28 mouse cellular contexts compared by ENCODE assay signal in the genomic region with DNA sequence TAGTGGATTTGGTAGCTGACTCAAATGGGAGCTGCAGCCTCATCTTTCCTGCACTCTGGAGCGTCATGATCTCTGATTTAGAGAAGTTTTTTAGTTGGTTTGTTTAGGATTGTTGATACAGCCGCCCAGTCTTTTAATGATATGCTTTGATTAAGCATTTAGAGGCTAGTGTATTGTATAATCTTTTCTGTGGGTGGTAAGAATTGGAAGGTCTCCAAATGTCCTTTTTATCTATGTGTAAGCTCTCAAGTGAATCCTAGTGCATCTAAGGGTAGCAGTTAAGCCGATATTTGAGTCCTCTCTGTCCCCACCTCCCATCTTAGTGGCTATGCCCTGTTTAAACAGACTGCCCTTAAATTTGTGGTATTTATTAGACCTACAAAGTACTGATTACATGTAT. TPM values are rescaled to one million over a fixed set of nuclear protein-coding genes. Genes with fewer than 3 reads are reported as not detected.
DNase-seq lines count a peak whose midpoint lies in the region; ATAC-seq and TF ChIP-seq lines count a peak whose summit lies in the region.
"Had no signal": no experiment of that assay in that cellular context is flagged by ENCODE, and none has a peak within 500 bp of the region (broad histone marks: within the 10 kb centered on the region; RNA-seq: fewer than 3 reads in every experiment).

No protein-coding gene starts in this region.

- TF ChIP-seq CTCF in kidney, postnatal 0 days (IDR thresholded peaks at IDR 0.05; ENCODE audit: low read depth), result no peak
- TF ChIP-seq CTCF in lung, embryonic 14.5 days (IDR thresholded peaks at IDR 0.05; ENCODE audit: low read depth), result no peak
- TF ChIP-seq CTCF in lung, adult 2 months (IDR thresholded peaks at IDR 0.05; ENCODE audit: insufficient read depth, low read length), result no peak

- DNase-seq in heart, adult 18-20 months, result no peak
- no peak for DNase-seq in kidney, postnatal 0 days (ENCODE audit: low spot score)
- no peak for DNase-seq in kidney, postnatal 25 days
- peak; percentile 17 for DNase-seq in lung, embryonic 14.5 days
- no peak for DNase-seq in lung, adult 2 months
- DNase-seq in brain, adult 2 months (ENCODE audit: low read depth, low spot score), result peak; percentile 40
- no peak for DNase-seq in urinary bladder, adult 18-20 months (ENCODE audit: low spot score in 2 of 2)
- DNase-seq: adrenal gland, adult 8-10 months; adrenal gland, postnatal 14 days; adrenal gland, postnatal 36 days; cerebellum, adult 11 months; cerebellum, adult 18-20 months; cerebellum, adult 8-10 months; cerebellum, adult 9-11 months; cerebellum, postnatal 14 days; cerebellum, postnatal 36 days; embryo, embryonic 11 days had no signal

- no peaks in the 10 kb centered on the region for H3K27me3 ChIP-seq in heart, embryonic 13.5 days (replicated peaks)
- H3K27me3 ChIP-seq in kidney, postnatal 0 days (ENCODE audit: insufficient read depth, low read length), result no peaks in the 10 kb centered on the region
- H3K27me3 ChIP-seq in lung, embryonic 14.5 days (ENCODE audit: insufficient read depth, low read length), result no peaks in the 10 kb centered on the region
- H3K27me3 ChIP-seq: embryonic facial prominence, embryonic 13.5 days; embryonic facial prominence, embryonic 15.5 days; forebrain, embryonic 12.5 days; Patski had no signal

- H3K4me2 ChIP-seq in heart, embryonic 13.5 days, result no peak overlapping the region
- no peak overlapping the region for H3K4me2 ChIP-seq in kidney, postnatal 0 days (ENCODE audit: low read length)
- no peak overlapping the region for H3K4me2 ChIP-seq in lung, embryonic 14.5 days
- H3K4me2 ChIP-seq: embryonic facial prominence, embryonic 13.5 days; embryonic facial prominence, embryonic 15.5 days; forebrain, embryonic 12.5 days had no signal

- H3K36me3 ChIP-seq in heart, embryonic 13.5 days, result peaks cover 9% of the 10 kb centered on the region
- H3K36me3 ChIP-seq in kidney, postnatal 0 days (ENCODE audit: insufficient read depth, low read length), result 0 out of 2 replicates have a peak, but pooled peaks cover 7% of the 10 kb centered on the region
- H3K36me3 ChIP-seq in lung, embryonic 14.5 days (ENCODE audit: insufficient read depth), result peaks cover 9% of the 10 kb centered on the region

- H3K27ac ChIP-seq in heart, embryonic 13.5 days (replicated peaks), result 0 out of 2 replicates have a peak overlapping the region, but pooled peaks have one; percentile 2
- H3K27ac ChIP-seq in kidney, postnatal 0 days, result peak overlapping the region; percentile 15; the same call in 1 of the 2 replicates
- no peak overlapping the region for H3K27ac ChIP-seq in lung, embryonic 14.5 days (ENCODE audit: low read depth)
- H3K27ac ChIP-seq: embryonic facial prominence, embryonic 13.5 days; embryonic facial prominence, embryonic 15.5 days; forebrain, embryonic 10.5 days; forebrain, embryonic 12.5 days had no signal

- ATAC-seq in heart, embryonic 13.5 days (ENCODE audit: extremely low read depth, insufficient number of reproducible peaks, low FRiP score, low TSS enrichment), result no peak
- ATAC-seq in kidney, postnatal 0 days (replicated peaks; ENCODE audit: low FRiP score, low read depth), result no peak
- ATAC-seq in lung, embryonic 14.5 days (ENCODE audit: insufficient read depth), result no peak
- ATAC-seq: activated CD4-positive, CD25-positive, alpha-beta regulatory T cell, adult 4 months; forebrain, embryonic 14.5 days; forebrain, embryonic 16.5 days had no signal

- 62% methylated on average over 3 of the region's 3 CpGs for WGBS in heart, embryonic 13.5 days
- 55% methylated on average over 3 of the region's 3 CpGs for WGBS in kidney, postnatal 0 days
- WGBS in lung, embryonic 14.5 days, result 52% methylated on average over 3 of the region's 3 CpGs
- WGBS in lung, adult 2 months, result 66% methylated on average over 3 of the region's 3 CpGs

- no peak overlapping the region for H3K9ac ChIP-seq in heart, embryonic 13.5 days
- H3K9ac ChIP-seq in kidney, postnatal 0 days (ENCODE audit: low read depth, low read length), result no peak overlapping the region
- no peak overlapping the region for H3K9ac ChIP-seq in lung, embryonic 14.5 days
- H3K9ac ChIP-seq: embryonic facial prominence, embryonic 13.5 days; embryonic facial prominence, embryonic 15.5 days; forebrain, embryonic 12.5 days had no signal

- H3K9me3 ChIP-seq in heart, embryonic 13.5 days, result no peaks in the 10 kb centered on the region
- no peaks in the 10 kb centered on the region for H3K9me3 ChIP-seq in kidney, postnatal 0 days (replicated peaks; ENCODE audit: low read length)
- no peaks in the 10 kb centered on the region for H3K9me3 ChIP-seq in lung, embryonic 14.5 days (ENCODE audit: low read depth, low read length)
- H3K9me3 ChIP-seq: embryonic facial prominence, embryonic 13.5 days; embryonic facial prominence, embryonic 15.5 days; forebrain, embryonic 10.5 days; forebrain, embryonic 12.5 days had no signal

- TF ChIP-seq POLR2A in lung, adult 2 months (IDR thresholded peaks at IDR 0.05; ENCODE audit: borderline replicate concordance, extremely low read depth, low read depth, low read length), result no peak

- peaks cover 29% of the 10 kb centered on the region for H3K4me1 ChIP-seq in heart, embryonic 13.5 days
- 0 out of 2 replicates have a peak, but pooled peaks cover 3% of the 10 kb centered on the region for H3K4me1 ChIP-seq in kidney, postnatal 0 days (replicated peaks; ENCODE audit: insufficient read depth, low read length)
- no peaks in the 10 kb centered on the region for H3K4me1 ChIP-seq in lung, embryonic 14.5 days (ENCODE audit: insufficient read depth)
- H3K4me1 ChIP-seq in lung, adult 2 months (ENCODE audit: control insufficient read depth, insufficient read depth, low read length), result 0 out of 2 replicates have a peak, but pooled peaks cover 3% of the 10 kb centered on the region
- H3K4me1 ChIP-seq: embryonic facial prominence, embryonic 15.5 days; forebrain, embryonic 10.5 days; forebrain, embryonic 12.5 days had no signal

- H3K4me3 ChIP-seq in heart, embryonic 13.5 days, result no peak overlapping the region
- H3K4me3 ChIP-seq in kidney, postnatal 0 days (replicated peaks; ENCODE audit: low read depth, low read length), result no peak overlapping the region
- H3K4me3 ChIP-seq in lung, embryonic 14.5 days (ENCODE audit: low read depth, low read length), result no peak overlapping the region
- no peak overlapping the region for H3K4me3 ChIP-seq in lung, adult 2 months (replicated peaks; ENCODE audit: extremely low read depth, low read depth, low read length)
- H3K4me3 ChIP-seq: embryonic facial prominence, embryonic 13.5 days; embryonic facial prominence, embryonic 15.5 days; erythroblast, embryonic 14.5 days; forebrain, embryonic 10.5 days; forebrain, embryonic 12.5 days had no signal

RNA-seq across cellular contexts. Expression of gene Esam, which starts 13.4 kb away (rescaled TPM):
- 69.9 and 76.5 TPM in 2 replicates for polyA plus RNA-seq in heart, embryonic 13.5 days (2015; fragmentation: Nextera tagmentation; extraction: Ambion mirVana)
- total RNA-seq in heart, adult 18-20 months (2021), result 10 to 100 TPM; 67.1 to 69.5 TPM
- polyA plus RNA-seq in kidney, postnatal 0 days (2015; fragmentation: Nextera tagmentation; extraction: Ambion mirVana), result 68.5 and 70.7 TPM in 2 replicates
- 149 and 152 TPM in 2 replicates for polyA plus RNA-seq in lung, embryonic 14.5 days (2014; fragmentation: Nextera tagmentation; extraction: Ambion mirVana)
- 229 and 240 TPM in 2 replicates for polyA plus RNA-seq in lung, adult 2 months (2012; rRNA removed)
- polyA plus RNA-seq: erythroblast, embryonic 14.5 days had no signal

RNA-seq across cellular contexts. Expression of gene Vsig2, which starts 24.6 kb away (rescaled TPM):
- 1.4 and 1.6 TPM in 2 replicates for polyA plus RNA-seq in heart, embryonic 13.5 days (2015; fragmentation: Nextera tagmentation; extraction: Ambion mirVana)
- 1 to 10 TPM; 3.9 to 4.9 TPM for total RNA-seq in heart, adult 18-20 months (2021)
- 4.2 and 5.5 TPM in 2 replicates for polyA plus RNA-seq in kidney, postnatal 0 days (2015; fragmentation: Nextera tagmentation; extraction: Ambion mirVana)
- 17.0 and 18.8 TPM in 2 replicates for polyA plus RNA-seq in lung, embryonic 14.5 days (2014; fragmentation: Nextera tagmentation; extraction: Ambion mirVana)
- polyA plus RNA-seq in lung, adult 2 months (2012; rRNA removed), result 60.7 and 63.3 TPM in 2 replicates
- polyA plus RNA-seq: activated CD4-positive, CD25-positive, alpha-beta regulatory T cell, adult 4 months; embryonic facial prominence, embryonic 11.5 days; erythroblast, embryonic 14.5 days; forebrain, embryonic 14.5 days had no signal

RNA-seq across cellular contexts. Expression of gene Msantd2, which starts 25.3 kb away (rescaled TPM):
- 14.3 and 14.7 TPM in 2 replicates for polyA plus RNA-seq in heart, embryonic 13.5 days (2015; fragmentation: Nextera tagmentation; extraction: Ambion mirVana)
- total RNA-seq in heart, adult 18-20 months (2021), result 1 to 10 TPM; 5.9 to 7.9 TPM
- polyA plus RNA-seq in kidney, postnatal 0 days (2015; fragmentation: Nextera tagmentation; extraction: Ambion mirVana), result 15.1 and 16.9 TPM in 2 replicates
- 32.4 and 35.7 TPM in 2 replicates for polyA plus RNA-seq in lung, embryonic 14.5 days (2014; fragmentation: Nextera tagmentation; extraction: Ambion mirVana)
- 22.9 and 28.5 TPM in 2 replicates for polyA plus RNA-seq in lung, adult 2 months (2012; rRNA removed)

RNA-seq across cellular contexts. Expression of gene Nrgn, which starts 38.2 kb away (rescaled TPM):
- polyA plus RNA-seq in heart, embryonic 13.5 days (2015; fragmentation: Nextera tagmentation; extraction: Ambion mirVana), result 5.5 and 5.8 TPM in 2 replicates
- total RNA-seq in heart, adult 18-20 months (2021), result 1 to 10 TPM; 5.7 to 6.2 TPM
- polyA plus RNA-seq in kidney, postnatal 0 days (2015; fragmentation: Nextera tagmentation; extraction: Ambion mirVana), result 3.3 and 3.6 TPM in 2 replicates
- 6.0 and 7.2 TPM in 2 replicates for polyA plus RNA-seq in lung, embryonic 14.5 days (2014; fragmentation: Nextera tagmentation; extraction: Ambion mirVana)
- 19.8 and 20.2 TPM in 2 replicates for polyA plus RNA-seq in lung, adult 2 months (2012; rRNA removed)

RNA-seq across cellular contexts. Expression of gene Siae, which starts 41.0 kb away (rescaled TPM):
- 9.6 and 10.1 TPM in 2 replicates for polyA plus RNA-seq in heart, embryonic 13.5 days (2015; fragmentation: Nextera tagmentation; extraction: Ambion mirVana)
- total RNA-seq in heart, adult 18-20 months (2021), result 1 to 10 TPM; 8.3 to 9.1 TPM
- 10.2 and 10.6 TPM in 2 replicates for polyA plus RNA-seq in kidney, postnatal 0 days (2015; fragmentation: Nextera tagmentation; extraction: Ambion mirVana)
- polyA plus RNA-seq in lung, embryonic 14.5 days (2014; fragmentation: Nextera tagmentation; extraction: Ambion mirVana), result 11.4 and 12.2 TPM in 2 replicates
- 6.2 and 9.3 TPM in 2 replicates for polyA plus RNA-seq in lung, adult 2 months (2012; rRNA removed)
- polyA plus RNA-seq: erythroblast, embryonic 14.5 days had no signal

Comparison
In these comparisons a context has a peak if more than half of its experiments do, and no peak if none do; other contexts are left out.
1. DNase-seq: peak in lung, embryonic 14.5 days (single experiment) and brain, adult 2 months (single experiment); none in heart, adult 18-20 months (0 of 2), kidney, postnatal 0 days (single experiment), kidney, postnatal 25 days (0 of 2), lung, adult 2 months (single experiment) and urinary bladder, adult 18-20 months (0 of 2).